ENCODE assay signal across 24 mouse cellular contexts in the genomic region with DNA sequence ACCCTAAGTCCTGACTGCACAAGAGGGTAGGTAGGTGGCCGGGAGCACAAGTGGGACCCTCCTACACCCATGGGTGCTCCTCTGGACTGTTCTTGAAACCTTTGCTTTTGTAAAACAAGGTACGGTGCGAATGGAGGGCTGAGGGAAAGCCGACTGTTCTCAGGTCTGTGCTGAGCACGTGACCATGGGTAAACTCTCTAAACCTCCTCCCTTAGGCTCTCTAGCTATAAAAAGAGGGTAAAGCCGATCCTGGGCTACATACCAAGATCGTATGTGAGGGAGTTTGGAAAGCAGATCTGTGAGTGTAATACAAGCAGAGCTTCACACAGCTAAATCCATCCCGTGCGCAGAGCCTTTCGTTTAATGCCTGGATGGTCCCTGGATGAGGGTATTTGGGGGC. TPM values are rescaled to one million over a fixed set of nuclear protein-coding genes. Genes with fewer than 3 reads are reported as not detected.
DNase-seq lines count a peak whose midpoint lies in the region; ATAC-seq and TF ChIP-seq lines count a peak whose summit lies in the region.
"Had no signal": no experiment of that assay in that cellular context is flagged by ENCODE, and none has a peak within 500 bp of the region (broad histone marks: within the 10 kb centered on the region; RNA-seq: fewer than 3 reads in every experiment).

No protein-coding gene starts in this region.

- peak; percentile 24 for DNase-seq in gastrocnemius, adult 18-20 months (ENCODE audit: low spot score)
- no peak for DNase-seq in gastrocnemius, adult 8-10 months (ENCODE audit: low spot score in 2 of 2)
- no peak for DNase-seq in kidney, adult 2 months
- peak; percentile 12 for DNase-seq in right cerebral cortex, postnatal 25 days
- DNase-seq in right cerebral cortex, adult 18-20 months = no peak
- peak; percentile 42 for DNase-seq in limb, embryonic 14.5 days (ENCODE audit: low spot score)
- no peak for DNase-seq in heart, adult 18-20 months
- DNase-seq: cerebellum, adult 2 months; cerebellum, postnatal 36 days; heart, postnatal 14 days; kidney, adult 11 months; liver, postnatal 0 days; lung, postnatal 10 days; retina, postnatal 1 day had no signal

- no peak overlapping the region for H3K4me2 ChIP-seq in kidney, embryonic 16.5 days (replicated peaks; ENCODE audit: low read depth, low read length)
- H3K4me2 ChIP-seq in limb, embryonic 14.5 days (replicated peaks; ENCODE audit: low read depth, low read length, severe bottlenecking) = no peak overlapping the region
- H3K4me2 ChIP-seq: embryonic facial prominence, embryonic 15.5 days; forebrain, embryonic 15.5 days; heart, embryonic 13.5 days; hindbrain, embryonic 12.5 days; liver, embryonic 11.5 days; midbrain, embryonic 12.5 days had no signal

- H3K27me3 ChIP-seq in kidney, embryonic 16.5 days (ENCODE audit: insufficient read depth, low read length) = no peaks in the 10 kb centered on the region
- no peaks in the 10 kb centered on the region for H3K27me3 ChIP-seq in kidney, adult 2 months (replicated peaks; ENCODE audit: control insufficient read depth, insufficient read depth, low read length)
- H3K27me3 ChIP-seq in limb, embryonic 14.5 days (ENCODE audit: control insufficient read depth, insufficient read depth, low read length) = no peaks in the 10 kb centered on the region
- H3K27me3 ChIP-seq: embryonic facial prominence, embryonic 15.5 days; forebrain, embryonic 15.5 days; hindbrain, embryonic 12.5 days; midbrain, embryonic 12.5 days had no signal

- peaks cover 9% of the 10 kb centered on the region; the same call in 1 of the 2 replicates for H3K4me1 ChIP-seq in kidney, embryonic 16.5 days (ENCODE audit: insufficient read depth, low read length)
- H3K4me1 ChIP-seq in kidney, adult 2 months (ENCODE audit: control insufficient read depth, insufficient read depth, low read length) = no peaks in the 10 kb centered on the region
- peaks cover 13% of the 10 kb centered on the region for H3K4me1 ChIP-seq in limb, embryonic 14.5 days (ENCODE audit: control insufficient read depth, insufficient read depth, low read length)
- H3K4me1 ChIP-seq: forebrain, embryonic 15.5 days; midbrain, embryonic 12.5 days had no signal

- H3K36me3 ChIP-seq in kidney, embryonic 16.5 days (ENCODE audit: insufficient read depth, low read length) = no peaks in the 10 kb centered on the region
- H3K36me3 ChIP-seq in kidney, adult 2 months (ENCODE audit: control insufficient read depth, insufficient read depth, low read length) = no peaks in the 10 kb centered on the region
- H3K36me3 ChIP-seq in limb, embryonic 14.5 days (ENCODE audit: control insufficient read depth, insufficient read depth, low read length) = no peaks in the 10 kb centered on the region
- H3K36me3 ChIP-seq: embryonic facial prominence, embryonic 15.5 days; forebrain, embryonic 15.5 days; heart, embryonic 13.5 days; hindbrain, embryonic 12.5 days; midbrain, embryonic 12.5 days had no signal

- no peak for TF ChIP-seq CTCF in kidney, adult 2 months (conservative IDR thresholded peaks at IDR 0.05; ENCODE audit: insufficient read depth, insufficient read length, low read depth, low read length)

- peak; percentile 25; the same call in 1 of the 2 replicates for ATAC-seq in kidney, embryonic 16.5 days (ENCODE audit: low FRiP score, low TSS enrichment)
- peak; percentile 75; the same call in 1 of the 2 replicates for ATAC-seq in limb, embryonic 14.5 days (ENCODE audit: low FRiP score, low read depth)
- ATAC-seq: forebrain, embryonic 15.5 days; liver, postnatal 0 days; Patski had no signal

- no peak overlapping the region for H3K4me3 ChIP-seq in kidney, embryonic 16.5 days (ENCODE audit: low read length)
- H3K4me3 ChIP-seq in kidney, adult 2 months (ENCODE audit: insufficient read depth, low read depth, low read length) = no peak overlapping the region
- no peak overlapping the region for H3K4me3 ChIP-seq in limb, embryonic 14.5 days (replicated peaks; ENCODE audit: low read length)
- H3K4me3 ChIP-seq: embryonic facial prominence, embryonic 15.5 days; forebrain, embryonic 15.5 days; heart, embryonic 13.5 days; hindbrain, embryonic 12.5 days; left cerebral cortex, adult 2 months; midbrain, embryonic 12.5 days had no signal

- TF ChIP-seq POLR2A in kidney, adult 2 months (IDR thresholded peaks at IDR 0.05; ENCODE audit: low read depth, low read length) = no peak
- TF ChIP-seq POLR2A in limb, embryonic 14.5 days (IDR thresholded peaks at IDR 0.05; ENCODE audit: borderline replicate concordance, extremely low read depth, insufficient read depth, insufficient read length) = no peak

- H3K9me3 ChIP-seq in kidney, embryonic 16.5 days (ENCODE audit: low read length) = no peaks in the 10 kb centered on the region
- H3K9me3 ChIP-seq in limb, embryonic 14.5 days (ENCODE audit: control insufficient read depth, low read length) = no peaks in the 10 kb centered on the region
- H3K9me3 ChIP-seq: embryonic facial prominence, embryonic 15.5 days; forebrain, embryonic 15.5 days; heart, embryonic 13.5 days; hindbrain, embryonic 12.5 days; midbrain, embryonic 12.5 days had no signal

- no peak overlapping the region for H3K27ac ChIP-seq in kidney, embryonic 16.5 days (ENCODE audit: low read length)
- H3K27ac ChIP-seq in kidney, adult 2 months (ENCODE audit: insufficient read depth, low read depth, low read length) = no peak overlapping the region
- H3K27ac ChIP-seq in limb, embryonic 14.5 days (replicated peaks; ENCODE audit: low read depth, low read length) = no peak overlapping the region
- H3K27ac ChIP-seq: embryonic facial prominence, embryonic 15.5 days; forebrain, embryonic 15.5 days; heart, embryonic 13.5 days; hindbrain, embryonic 12.5 days; left cerebral cortex, adult 2 months; midbrain, embryonic 12.5 days; stomach, postnatal 0 days had no signal

- 37% methylated on average over 10 of the region's 10 CpGs for WGBS in kidney, embryonic 16.5 days
- 42% methylated on average over 10 of the region's 10 CpGs for WGBS in kidney, adult 2 months
- WGBS in limb, embryonic 14.5 days = 37% methylated on average over 10 of the region's 10 CpGs

- H3K9ac ChIP-seq in kidney, embryonic 16.5 days (replicated peaks; ENCODE audit: low read length) = no peak overlapping the region
- no peak overlapping the region for H3K9ac ChIP-seq in limb, embryonic 14.5 days (ENCODE audit: low read depth, low read length, severe bottlenecking)
- H3K9ac ChIP-seq: embryonic facial prominence, embryonic 15.5 days; forebrain, embryonic 15.5 days; heart, embryonic 13.5 days; hindbrain, embryonic 12.5 days; liver, postnatal 0 days; midbrain, embryonic 12.5 days had no signal

RNA-seq across cellular contexts. Expression of a gene that starts 23.4 kb away (rescaled TPM):
- 10 to 100 TPM; 14.1 to 16.3 TPM for total RNA-seq in gastrocnemius, adult 18-20 months (2021)
- total RNA-seq in gastrocnemius, adult 8-10 months (2022) = 10 to 100 TPM; 12.9 to 17.2 (median 16.0) TPM
- polyA plus RNA-seq in kidney, embryonic 16.5 days (2015; fragmentation: Nextera tagmentation; extraction: Ambion mirVana) = 29.0 and 35.6 TPM in 2 replicates
- 16.5 and 17.3 TPM in 2 replicates for polyA plus RNA-seq in kidney, adult 2 months (2012; rRNA removed)
- 14.6 and 15.9 TPM in 2 replicates for polyA plus RNA-seq in limb, embryonic 14.5 days (2012; rRNA removed)
- polyA plus RNA-seq in limb, embryonic 14.5 days (2014; fragmentation: Nextera tagmentation; extraction: Ambion mirVana) = 26.4 and 28.6 TPM in 2 replicates
- 10 to 100 TPM; 68.0 to 82.0 TPM for total RNA-seq in heart, adult 18-20 months (2021)

Comparison
In these comparisons a context has a peak if more than half of its experiments do, and no peak if none do; other contexts are left out.
1. DNase-seq: peak in gastrocnemius, adult 18-20 months (single experiment), right cerebral cortex, postnatal 25 days (single experiment) and limb, embryonic 14.5 days (single experiment); none in gastrocnemius, adult 8-10 months (0 of 2), kidney, adult 2 months (single experiment), right cerebral cortex, adult 18-20 months (single experiment) and heart, adult 18-20 months (0 of 2).